Mouse (Mus musculus): ENCODE measurements around the gene Brpf3.

DNA sequence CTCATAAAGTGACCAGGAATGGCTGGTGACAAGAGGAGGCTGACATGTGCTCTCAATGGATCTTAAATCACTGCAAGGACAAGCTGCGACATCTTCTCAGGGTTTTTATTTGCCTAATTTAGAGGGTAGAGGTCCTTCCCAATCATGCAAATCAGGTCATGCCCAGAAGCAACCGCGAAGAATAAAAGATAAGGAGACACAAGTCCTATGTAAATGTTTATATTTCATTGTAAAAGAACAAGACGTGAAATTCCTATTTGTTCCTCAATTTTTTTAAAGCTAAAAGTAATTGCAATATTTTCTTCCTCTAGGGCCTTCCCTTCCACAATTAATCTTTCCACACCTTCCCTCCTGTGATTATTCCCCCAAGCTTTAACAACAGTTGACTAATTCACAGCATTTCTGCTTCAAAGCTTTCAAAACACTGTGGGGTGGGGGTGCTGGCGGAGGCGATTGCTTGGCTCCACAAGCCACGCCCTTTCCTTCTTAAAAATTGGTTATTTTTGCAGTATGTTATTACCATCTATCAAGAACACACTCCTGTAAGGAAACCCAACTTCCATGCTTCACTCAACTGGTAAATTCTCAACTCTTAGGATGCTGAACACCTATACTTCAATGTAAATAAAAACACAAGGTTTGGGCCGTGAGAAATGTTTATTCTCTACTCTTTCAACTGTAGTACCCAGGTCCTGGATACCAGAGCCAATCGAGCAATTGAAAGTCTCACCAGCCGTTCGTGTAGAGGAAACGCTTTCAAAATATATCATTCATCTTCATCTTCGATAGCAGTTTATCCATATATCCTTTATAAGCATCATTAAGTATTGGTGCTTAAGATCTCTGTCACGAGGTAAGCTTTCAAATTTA, 1.4 kb upstream of the Brpf3 start:
- TF ChIP-seq CTCF (IDR thresholded peaks at IDR 0.05; ENCODE audit: borderline replicate concordance, control insufficient read depth, extremely low read depth, insufficient read depth, low read length, poor library complexity) (no peak), POLR2A (IDR thresholded peaks at IDR 0.05; ENCODE audit: control insufficient read depth, extremely low read depth, insufficient read depth, low read length, poor library complexity) (no peak)

Data from thymus, adult 2 months (tissue).